Mouse (Mus musculus) CH12.LX (cell line): ENCODE results near the gene Kap. TPM values are rescaled to one million over a fixed set of nuclear protein-coding genes. Genes with fewer than 3 reads are reported as not detected.
A peak's percentile ranks its signal among the peaks of the same experiment; 100 is the strongest.

ENCODE experiments used
- DNase-seq: peaks from one replicate; pipeline ENCODE4 v3.0.0-alpha.2; 2013; ENCODE audit errors: extremely low read depth
- H3K27ac ChIP-seq: 2 replicates; pipeline ENCODE4 v1.5.1; 2012; ENCODE audit warnings: low read depth, mild to moderate bottlenecking, control low read depth, moderate library complexity; ENCODE audit not compliant: insufficient read depth
- H3K27me3 ChIP-seq: replicated peaks from 2 replicates; pipeline ENCODE3; 2012; ENCODE audit warnings: inconsistent platforms
- H3K36me3 ChIP-seq, 2 experiments: replicated peaks in 1 of 2; 2 replicates each; pipeline versions ENCODE3 to v1.6.1; 2012; ENCODE audit warnings: inconsistent platforms in 1 of 2, low read length in 1 of 2, mild to moderate bottlenecking in 1 of 2, mixed read lengths in 1 of 2, moderate library complexity in 1 of 2; ENCODE audit not compliant: control insufficient read depth in 1 of 2, insufficient read depth in 1 of 2
- H3K4me1 ChIP-seq, 2 experiments: 2 replicates each; pipeline ENCODE4 v1.6.1; 2012; ENCODE audit warnings: inconsistent platforms in 1 of 2, moderate library complexity in 1 of 2; ENCODE audit not compliant: insufficient read depth in 2 of 2, control insufficient read depth in 1 of 2
- H3K4me2 ChIP-seq: 2 replicates; pipeline ENCODE4 v1.6.1; 2012; ENCODE audit warnings: low read depth, mild to moderate bottlenecking, control low read depth; ENCODE audit not compliant: poor library complexity, insufficient read depth, severe bottlenecking
- H3K4me3 ChIP-seq, 3 experiments: fragments of 150-350 bp in 1 of 3; sonication (generic) in 1 of 3; replicated peaks in 1 of 3; 2 replicates each; pipeline versions ENCODE3 to v1.5.1; 2011 to 2012; ENCODE audit warnings: low read depth in 2 of 3, low read length in 2 of 3, mild to moderate bottlenecking in 2 of 3, moderate library complexity in 2 of 3, control low read depth in 1 of 3, improper control_type of control experiment in 1 of 3, inconsistent platforms in 1 of 3, mixed read lengths in 1 of 3; ENCODE audit not compliant: poor library complexity in 1 of 3
- H3K79me2 ChIP-seq: replicated peaks from 2 replicates; pipeline ENCODE4 v1.6.1; 2012; ENCODE audit warnings: mild to moderate bottlenecking, moderate library complexity; ENCODE audit not compliant: control insufficient read depth, poor library complexity, insufficient read depth, severe bottlenecking; ENCODE audit errors: extremely low read depth
- H3K9ac ChIP-seq: 2 replicates; pipeline ENCODE4 v1.6.1; 2012; ENCODE audit warnings: low read depth, mild to moderate bottlenecking, control low read depth, moderate library complexity; ENCODE audit not compliant: insufficient read depth
- H3K9me3 ChIP-seq: replicated peaks from 2 replicates; pipeline ENCODE3; 2012; ENCODE audit warnings: low read length, inconsistent platforms, mixed read lengths
- CTCF ChIP-seq, 2 experiments: IDR thresholded peaks in 1 of 2; conservative IDR thresholded peaks in 1 of 2; 2 replicates each; pipeline ENCODE4 v1.5.1; 2011 to 2012; ENCODE audit warnings: low read depth in 2 of 2, low read length in 2 of 2, improper control_type of control experiment in 1 of 2, inconsistent platforms in 1 of 2, mild to moderate bottlenecking in 1 of 2, moderate library complexity in 1 of 2
- MAX ChIP-seq: IDR thresholded peaks from 2 replicates; pipeline ENCODE4 v1.6.1; 2011; ENCODE audit warnings: low read length, improper control_type of control experiment
- RAD21 ChIP-seq: IDR thresholded peaks from 2 replicates; pipeline ENCODE4 v1.6.1; 2011; ENCODE audit warnings: low read depth, mild to moderate bottlenecking, low read length, improper control_type of control experiment, moderate library complexity
- SMC3 ChIP-seq: IDR thresholded peaks from 2 replicates; pipeline ENCODE4 v1.6.1; 2011; ENCODE audit warnings: low read depth, low read length, improper control_type of control experiment
- UBTF ChIP-seq: IDR thresholded peaks from 2 replicates; pipeline ENCODE4 v1.6.1; 2012; ENCODE audit warnings: low read depth, mild to moderate bottlenecking, inconsistent platforms, low read length, improper control_type of control experiment, moderate library complexity
- dilution Hi-C: fragments of 300-500 bp; cut with MboI; formaldehyde crosslinking; loops from 2 replicates; pipeline ENCODE4 v1.14.3; 2020; ENCODE audit warnings: low sequenced_read_pairs; ENCODE audit not compliant: extremely low pct_unique_long_range_greater_than_20kb, extremely low pct_ligation_motif_present
- in situ Hi-C: fragments of 300-500 bp; cut with MboI; formaldehyde crosslinking; loops from 3 replicates; pipeline ENCODE4 v1.14.3; 2019; ENCODE audit warnings: low sequenced_read_pairs, low pct_ligation_motif_present, low pct_unique_long_range_greater_than_20kb, mixed read lengths
- polyA plus RNA-seq: library from polyadenylated mRNA; unstranded; fragments of >175 nt; gene quantifications from 2 replicates; pipeline ENCODE4 v1.2.1, GENCODE M21; 2012; ENCODE audit warnings: low read depth; ENCODE audit not compliant: insufficient read length
- total RNA-seq, 2 experiments: library from RNA; depleted of rRNA; stranded (reverse); fragments of 300-350 nt in 1 of 2; fragments of >200 nt in 1 of 2; gene quantifications; 2 replicates each; pipeline ENCODE4 v1.2.3; 2012 to 2014

The Kap gene
- total and polyA plus RNA-seq, 3 experiments = not detected

GRCm38 (mm10) chr6:133812342-133812741 lies 41.2 kb downstream of the Kap start:
- TF ChIP-seq RAD21 (peak; percentile 33), MAX (no peak), UBTF (no peak), CTCF (conservative IDR thresholded peaks at IDR 0.05 in 1 of 2, IDR thresholded peaks at IDR 0.05 in 1 of 2; ENCODE audit: low read depth in 2 of 2, low read length in 2 of 2) (peak; percentile 62 to 71), SMC3 (peak; percentile 59)
- Histone ChIP-seq H3K9ac (no peak overlapping the region), H3K27me3 (peaks cover 17% of the 10 kb centered on the region), H3K4me3 (no peak overlapping the region), H3K4me2 (no peak overlapping the region), H3K27ac (no peak overlapping the region), H3K4me1 (no peaks in the 10 kb centered on the region), H3K9me3 (no peaks in the 10 kb centered on the region), H3K79me2 (no peaks in the 10 kb centered on the region), H3K36me3 (no peaks in the 10 kb centered on the region)
- dilution Hi-C loops = no loop called here
- in situ Hi-C loops = no loop called here
- peak; percentile 9 for DNase-seq

Other genes starting within 250 kb of the Kap start
- 7.1 and 7.6 TPM in 2 replicates for gene Etv6, start 181.9 kb upstream of the Kap start, total RNA-seq (2012; rRNA removed)
- 8.1 and 10.1 TPM in 2 replicates for gene Etv6, start 181.9 kb upstream of the Kap start, total RNA-seq (2014; rRNA removed)
- 25.3 and 29.5 TPM in 2 replicates for gene Etv6, start 181.9 kb upstream of the Kap start, polyA plus RNA-seq